Comparison of ENCODE assay signal across 9 mouse cellular contexts in genomic region chr17:25885636-25886035, GRCm38 (mm10). TPM values are rescaled to one million over a fixed set of nuclear protein-coding genes. Genes with fewer than 3 reads are reported as not detected.
DNase-seq lines count a peak whose midpoint lies in the region; ATAC-seq and TF ChIP-seq lines count a peak whose summit lies in the region.
"Had no signal": no experiment of that assay in that cellular context is flagged by ENCODE, and none has a peak within 500 bp of the region (broad histone marks: within the 10 kb centered on the region; RNA-seq: fewer than 3 reads in every experiment).

No protein-coding gene starts in this region.

- no peak overlapping the region for H3K9ac ChIP-seq in limb, embryonic 11.5 days (ENCODE audit: low read length)
- H3K9ac ChIP-seq in MEL (ENCODE audit: control insufficient read depth, low read depth, low read length, poor library complexity, severe bottlenecking): no peak overlapping the region

- H3K27ac ChIP-seq in limb, embryonic 11.5 days (replicated peaks; ENCODE audit: low read depth, low read length): no peak overlapping the region
- no peak overlapping the region for H3K27ac ChIP-seq in limb, embryonic 10.5 days
- no peak overlapping the region for H3K27ac ChIP-seq in MEL (ENCODE audit: control insufficient read depth, low read depth, low read length)

- no peak for TF ChIP-seq EP300 in MEL (IDR thresholded peaks at IDR 0.05; ENCODE audit: low read depth in 1 of 2, low read length in 2 of 2)

- H3K4me2 ChIP-seq in limb, embryonic 11.5 days (ENCODE audit: low read depth, severe bottlenecking): no peak overlapping the region

- TF ChIP-seq RAD21 in MEL (IDR thresholded peaks at IDR 0.05; ENCODE audit: low read depth, low read length): peak; percentile 34

- intact Hi-C loops in heart, postnatal 10 days (cut with DNase I): no loop called here

- no peak for ATAC-seq in limb, embryonic 11.5 days (ENCODE audit: insufficient number of reproducible peaks, low FRiP score, low TSS enrichment, low read depth)
- ATAC-seq: forebrain, embryonic 16.5 days had no signal

- H3K27me3 ChIP-seq in limb, embryonic 11.5 days (ENCODE audit: control insufficient read depth, insufficient read depth, low read length): no peaks in the 10 kb centered on the region
- H3K27me3 ChIP-seq in limb, embryonic 10.5 days (ENCODE audit: low read depth, poor library complexity, severe bottlenecking): no peaks in the 10 kb centered on the region
- no peaks in the 10 kb centered on the region for H3K27me3 ChIP-seq in MEL (ENCODE audit: control insufficient read depth in 1 of 2, insufficient read depth in 2 of 2, low read length in 2 of 2)

- peak; percentile 37 for DNase-seq in limb, embryonic 11.5 days (ENCODE audit: low spot score)
- no peak for DNase-seq in limb, embryonic 10.5 days (ENCODE audit: low spot score)
- DNase-seq in MEL (ENCODE audit: low read depth, low spot score): peak; percentile 62
- peak; percentile 55 for DNase-seq in embryo, embryonic 11 days
- peak; percentile 62 for DNase-seq in retina, postnatal 1 day
- no peak for DNase-seq in heart, postnatal 10 days
- no peak for DNase-seq in adipocyte (ENCODE audit: low spot score)
- DNase-seq: lung, postnatal 10 days had no signal

- no peak overlapping the region for H3K4me3 ChIP-seq in limb, embryonic 11.5 days (ENCODE audit: low read depth, low read length)
- no peak overlapping the region for H3K4me3 ChIP-seq in limb, embryonic 10.5 days
- no peak overlapping the region for H3K4me3 ChIP-seq in MEL (ENCODE audit: control insufficient read depth in 1 of 2, insufficient read depth in 1 of 2, low read depth in 2 of 2, low read length in 2 of 2)

- 62% methylated on average over 4 of the region's 4 CpGs for WGBS in limb, embryonic 11.5 days
- WGBS in limb, embryonic 10.5 days: 60% methylated on average over 4 of the region's 4 CpGs

- peaks cover 18% of the 10 kb centered on the region for H3K4me1 ChIP-seq in limb, embryonic 11.5 days (ENCODE audit: control insufficient read depth, insufficient read depth, low read length)
- peaks cover 35% of the 10 kb centered on the region for H3K4me1 ChIP-seq in limb, embryonic 10.5 days
- 0 out of 4 replicates have a peak, but pooled peaks cover 0 to 6% of the 10 kb centered on the region in 2 experiments for H3K4me1 ChIP-seq in MEL (ENCODE audit: control insufficient read depth in 1 of 2, insufficient read depth in 2 of 2, low read length in 2 of 2)

- no peak for TF ChIP-seq POLR2A in MEL (IDR thresholded peaks at IDR 0.05; ENCODE audit: control insufficient read depth in 1 of 2, insufficient read depth in 1 of 2, low read depth in 1 of 2, low read length in 2 of 2, poor library complexity in 1 of 2)

- no peaks in the 10 kb centered on the region for H3K9me3 ChIP-seq in limb, embryonic 11.5 days (ENCODE audit: control insufficient read depth, low read length)
- no peaks in the 10 kb centered on the region for H3K9me3 ChIP-seq in limb, embryonic 10.5 days (replicated peaks)
- no peaks in the 10 kb centered on the region for H3K9me3 ChIP-seq in MEL (replicated peaks; ENCODE audit: insufficient read depth, low read length)

- no peaks in the 10 kb centered on the region for H3K79me2 ChIP-seq in MEL (ENCODE audit: control insufficient read depth, insufficient read depth, low read length, poor library complexity)

- peaks cover 10% of the 10 kb centered on the region for H3K36me3 ChIP-seq in limb, embryonic 11.5 days (ENCODE audit: control insufficient read depth, insufficient read depth, low read length)
- peaks cover 76% of the 10 kb centered on the region for H3K36me3 ChIP-seq in limb, embryonic 10.5 days
- peaks cover 0 to 4% of the 10 kb centered on the region in 2 experiments; a peak in 1 of 4 replicates for H3K36me3 ChIP-seq in MEL (ENCODE audit: control insufficient read depth in 1 of 2, insufficient read depth in 2 of 2, low read length in 2 of 2)

- peak; percentile 47 to 60 (median 59) for TF ChIP-seq CTCF in MEL (IDR thresholded peaks at IDR 0.05 in 2 of 3, conservative IDR thresholded peaks at IDR 0.05 in 1 of 3; ENCODE audit: control insufficient read depth in 1 of 3, insufficient read depth in 1 of 3, low read depth in 2 of 3, low read length in 3 of 3, poor library complexity in 1 of 3, severe bottlenecking in 1 of 3)

TF ChIP-seq in MEL, 35 proteins besides CTCF, POLR2A, EP300 and RAD21:
- TF ChIP-seq SMC3 (IDR thresholded peaks at IDR 0.05; ENCODE audit: low read depth, low read length): peak; percentile 24
- TF ChIP-seq ELF1 (IDR thresholded peaks at IDR 0.05; ENCODE audit: low read depth, low read length): no peak

RNA-seq across cellular contexts. Expression of gene Wfikkn1, which starts 5.0 kb away (rescaled TPM):
- polyA plus RNA-seq in limb, embryonic 11.5 days (2014; fragmentation: Nextera tagmentation; extraction: Ambion mirVana): 0.68 and 0.75 TPM in 2 replicates
- polyA plus RNA-seq in limb, embryonic 10.5 days (2016; fragmentation: Nextera tagmentation; extraction: Ambion mirVana): 2.6 and 5.6 TPM in 2 replicates
- 0.13 and 0.19 TPM in 2 replicates for total RNA-seq in MEL (2012; rRNA removed)
- under 1 TPM in 1 of 2 experiments, not detected in 1; 0.53 TPM for polyA plus RNA-seq in MEL (2012; ENCODE audit: insufficient read depth in 1 of 2, insufficient read length in 2 of 2, low read depth in 1 of 2, low replicate concordance in 2 of 2, missing spikeins in 1 of 2)
- under 1 TPM; 0.62 to 0.96 TPM for total RNA-seq in heart, postnatal 10 days (2021)

RNA-seq across cellular contexts. Expression of gene Mettl26, which starts 10.8 kb away (rescaled TPM):
- 55.9 and 60.9 TPM in 2 replicates for polyA plus RNA-seq in limb, embryonic 11.5 days (2014; fragmentation: Nextera tagmentation; extraction: Ambion mirVana)
- polyA plus RNA-seq in limb, embryonic 10.5 days (2016; fragmentation: Nextera tagmentation; extraction: Ambion mirVana): 69.3 and 69.6 TPM in 2 replicates
- total RNA-seq in MEL (2012; rRNA removed): 31.7 and 33.6 TPM in 2 replicates
- polyA plus RNA-seq in MEL (2012; ENCODE audit: insufficient read depth in 1 of 2, insufficient read length in 2 of 2, low read depth in 1 of 2, low replicate concordance in 2 of 2, missing spikeins in 1 of 2): 10 to 100 TPM in 1 of 2 experiments, not detected in 1; 50.6 TPM
- total RNA-seq in heart, postnatal 10 days (2021): 10 to 100 TPM; 15.4 to 15.7 TPM

RNA-seq across cellular contexts. Expression of gene Mcrip2, which starts 17.1 kb away (rescaled TPM):
- 7.8 and 10.7 TPM in 2 replicates for polyA plus RNA-seq in limb, embryonic 11.5 days (2014; fragmentation: Nextera tagmentation; extraction: Ambion mirVana)
- polyA plus RNA-seq in limb, embryonic 10.5 days (2016; fragmentation: Nextera tagmentation; extraction: Ambion mirVana): 13.6 and 22.0 TPM in 2 replicates
- total RNA-seq in MEL (2012; rRNA removed): 73.9 and 88.9 TPM in 2 replicates
- polyA plus RNA-seq in MEL (2012; ENCODE audit: insufficient read depth in 1 of 2, insufficient read length in 2 of 2, low read depth in 1 of 2, low replicate concordance in 2 of 2, missing spikeins in 1 of 2): 100 to 1,000 TPM; 107 to 281 TPM
- total RNA-seq in heart, postnatal 10 days (2021): 100 to 1,000 TPM; 191 to 218 TPM

RNA-seq across cellular contexts. Expression of gene Wdr90, which starts 24.3 kb away (rescaled TPM):
- 19.3 and 22.4 TPM in 2 replicates for polyA plus RNA-seq in limb, embryonic 11.5 days (2014; fragmentation: Nextera tagmentation; extraction: Ambion mirVana)
- polyA plus RNA-seq in limb, embryonic 10.5 days (2016; fragmentation: Nextera tagmentation; extraction: Ambion mirVana): 45.5 and 46.2 TPM in 2 replicates
- 22.5 and 23.7 TPM in 2 replicates for total RNA-seq in MEL (2012; rRNA removed)
- polyA plus RNA-seq in MEL (2012; ENCODE audit: insufficient read depth in 1 of 2, insufficient read length in 2 of 2, low read depth in 1 of 2, low replicate concordance in 2 of 2, missing spikeins in 1 of 2): 10 to 100 TPM in 1 of 2 experiments, not detected in 1; 44.5 TPM
- 1 to 10 TPM; 3.9 to 6.2 TPM for total RNA-seq in heart, postnatal 10 days (2021)

RNA-seq across cellular contexts. Expression of gene Rab40c, which starts 33.9 kb away (rescaled TPM):
- polyA plus RNA-seq in limb, embryonic 11.5 days (2014; fragmentation: Nextera tagmentation; extraction: Ambion mirVana): 19.2 and 19.7 TPM in 2 replicates
- polyA plus RNA-seq in limb, embryonic 10.5 days (2016; fragmentation: Nextera tagmentation; extraction: Ambion mirVana): 37.5 and 37.9 TPM in 2 replicates
- total RNA-seq in MEL (2012; rRNA removed): 3.7 and 4.8 TPM in 2 replicates
- polyA plus RNA-seq in MEL (2012; ENCODE audit: insufficient read depth in 1 of 2, insufficient read length in 2 of 2, low read depth in 1 of 2, low replicate concordance in 2 of 2, missing spikeins in 1 of 2): 10 to 100 TPM in 1 of 2 experiments, not detected in 1; 23.2 TPM
- 10 to 100 TPM; 13.4 to 18.8 TPM for total RNA-seq in heart, postnatal 10 days (2021)

Comparison
In these comparisons a context has a peak if more than half of its experiments do, and no peak if none do; other contexts are left out.
1. DNase-seq: peak in limb, embryonic 11.5 days (single experiment), MEL (single experiment), embryo, embryonic 11 days (single experiment) and retina, postnatal 1 day (single experiment); none in limb, embryonic 10.5 days (single experiment), heart, postnatal 10 days (0 of 2) and adipocyte (single experiment).